Mouse (Mus musculus): ENCODE measurements around the gene Alkbh6. TPM values are rescaled to one million over a fixed set of nuclear protein-coding genes. Genes with fewer than 3 reads are reported as not detected.

The Alkbh6 gene
- polyA plus RNA-seq, 1 experiment from 2014 or later = 86.0 TPM

- Histone ChIP-seq H3K27ac (ENCODE audit: low read depth, low read length) (peak within 1 kb of the TSS; percentile 40; the same call in 1 of the 2 replicates), H3K4me3 (ENCODE audit: low read depth, low read length) (peak within 1 kb of the TSS; percentile 93), H3K36me3 (ENCODE audit: control insufficient read depth, insufficient read depth, low read length) (peaks cover 2% of the 10 kb centered on the region; the same call in 1 of the 2 replicates), H3K9me3 (ENCODE audit: control insufficient read depth, low read length) (no peaks in the 10 kb centered on the region), H3K4me2 (peak within 1 kb of the TSS; percentile 90), H3K9ac (ENCODE audit: low read length) (peak within 1 kb of the TSS; percentile 96), H3K27me3 (ENCODE audit: control insufficient read depth, insufficient read depth, low read length) (no peaks in the 10 kb centered on the region), H3K4me1 (ENCODE audit: control insufficient read depth, insufficient read depth, low read length) (peaks cover 5% of the 10 kb centered on the region; the same call in 1 of the 2 replicates)
- ATAC-seq (ENCODE audit: low FRiP score) (peak; percentile 89), DNase-seq (ENCODE audit: low spot score, missing footprints) (peak; percentile 98)
- 7% methylated on average over 35 of the region's 35 CpGs for WGBS
These were observed 17.0 kb upstream of the Alkbh6 start, which contains the start of gene Clip3 for GRCm38 (mm10) chr7:30291215-30292131. Gene Clip3, plus strand, starts transcription at chr7:30291728.

DNA sequence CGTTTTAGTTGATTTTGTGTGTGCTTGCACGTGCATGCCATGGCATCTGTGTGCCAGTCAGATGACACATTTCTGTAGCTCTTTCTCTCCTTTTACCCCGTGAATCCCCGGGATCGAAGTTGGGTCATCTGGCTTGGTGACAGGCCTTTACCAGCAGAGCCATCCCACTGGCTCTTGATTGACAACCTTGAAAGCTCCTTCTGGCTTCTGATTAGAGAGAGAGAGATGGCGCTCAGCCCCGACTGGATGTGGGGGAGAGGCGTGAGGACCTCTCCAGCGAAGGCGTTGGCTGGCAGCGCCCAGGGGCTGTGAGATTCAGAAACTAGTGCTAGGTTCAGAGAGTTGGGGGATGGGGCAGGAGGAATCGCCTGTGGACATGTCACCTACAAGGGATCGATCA, 14.7 kb upstream of the Alkbh6 start:
- Histone ChIP-seq H3K4me1 (ENCODE audit: control insufficient read depth, insufficient read depth, low read length) (peaks cover 5% of the 10 kb centered on the region; the same call in 1 of the 2 replicates), H3K9me3 (ENCODE audit: control insufficient read depth, low read length) (no peaks in the 10 kb centered on the region), H3K9ac (ENCODE audit: low read length) (no peak overlapping the region), H3K4me2 (no peak overlapping the region), H3K27ac (ENCODE audit: low read depth, low read length) (no peak overlapping the region), H3K4me3 (ENCODE audit: low read depth, low read length) (no peak overlapping the region), H3K36me3 (ENCODE audit: control insufficient read depth, insufficient read depth, low read length) (peaks cover 12% of the 10 kb centered on the region), H3K27me3 (ENCODE audit: control insufficient read depth, insufficient read depth, low read length) (no peaks in the 10 kb centered on the region)
- ATAC-seq (ENCODE audit: low FRiP score) (no peak), DNase-seq (ENCODE audit: low spot score, missing footprints) (no peak)
- 88% methylated on average over 13 of the region's 13 CpGs for WGBS

DNA sequence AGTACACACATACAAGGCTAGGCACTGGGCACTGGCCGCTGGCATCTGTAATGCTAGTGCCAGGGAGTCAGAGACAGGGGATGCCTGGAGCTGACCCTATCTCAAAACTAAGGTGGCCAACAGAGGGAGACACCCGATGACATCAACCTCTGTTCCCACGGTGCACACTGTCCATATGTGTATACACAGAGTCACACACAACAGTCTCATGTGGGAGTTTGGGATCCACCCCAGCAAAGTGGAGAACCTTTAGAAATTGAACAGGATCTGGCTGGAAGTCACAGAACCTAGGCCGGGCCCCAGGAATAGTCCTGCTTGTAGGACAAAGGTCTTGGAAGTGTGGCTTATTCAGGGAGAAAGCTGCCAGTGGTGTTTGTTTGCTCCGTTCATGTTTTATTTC, 14.2 kb upstream of the Alkbh6 start:
- Histone ChIP-seq H3K4me2 (no peak overlapping the region), H3K9ac (ENCODE audit: low read length) (no peak overlapping the region), H3K4me1 (ENCODE audit: control insufficient read depth, insufficient read depth, low read length) (peaks cover 5% of the 10 kb centered on the region; the same call in 1 of the 2 replicates), H3K36me3 (ENCODE audit: control insufficient read depth, insufficient read depth, low read length) (peaks cover 17% of the 10 kb centered on the region), H3K4me3 (ENCODE audit: low read depth, low read length) (no peak overlapping the region), H3K27me3 (ENCODE audit: control insufficient read depth, insufficient read depth, low read length) (no peaks in the 10 kb centered on the region), H3K9me3 (ENCODE audit: control insufficient read depth, low read length) (no peaks in the 10 kb centered on the region), H3K27ac (ENCODE audit: low read depth, low read length) (no peak overlapping the region)
- peak; percentile 49 for DNase-seq (ENCODE audit: low spot score, missing footprints)
- 91% methylated on average over 5 of the region's 5 CpGs for WGBS
- ATAC-seq (ENCODE audit: low FRiP score) = no peak

- Histone ChIP-seq H3K27ac (ENCODE audit: low read depth, low read length) (no peak overlapping the region), H3K9ac (ENCODE audit: low read length) (no peak overlapping the region), H3K4me3 (ENCODE audit: low read depth, low read length) (no peak overlapping the region), H3K36me3 (ENCODE audit: control insufficient read depth, insufficient read depth, low read length) (peaks cover 21% of the 10 kb centered on the region), H3K4me2 (no peak overlapping the region), H3K27me3 (ENCODE audit: control insufficient read depth, insufficient read depth, low read length) (no peaks in the 10 kb centered on the region), H3K9me3 (ENCODE audit: control insufficient read depth, low read length) (no peaks in the 10 kb centered on the region), H3K4me1 (ENCODE audit: control insufficient read depth, insufficient read depth, low read length) (peaks cover 5% of the 10 kb centered on the region; the same call in 1 of the 2 replicates)
- WGBS = 78% methylated on average over 10 of the region's 10 CpGs
- ATAC-seq (ENCODE audit: low FRiP score) = no peak
- peak; percentile 37 for DNase-seq (ENCODE audit: low spot score, missing footprints)
These were observed 13.4 kb upstream of the Alkbh6 start for GRCm38 (mm10) chr7:30295103-30295502.

DNA sequence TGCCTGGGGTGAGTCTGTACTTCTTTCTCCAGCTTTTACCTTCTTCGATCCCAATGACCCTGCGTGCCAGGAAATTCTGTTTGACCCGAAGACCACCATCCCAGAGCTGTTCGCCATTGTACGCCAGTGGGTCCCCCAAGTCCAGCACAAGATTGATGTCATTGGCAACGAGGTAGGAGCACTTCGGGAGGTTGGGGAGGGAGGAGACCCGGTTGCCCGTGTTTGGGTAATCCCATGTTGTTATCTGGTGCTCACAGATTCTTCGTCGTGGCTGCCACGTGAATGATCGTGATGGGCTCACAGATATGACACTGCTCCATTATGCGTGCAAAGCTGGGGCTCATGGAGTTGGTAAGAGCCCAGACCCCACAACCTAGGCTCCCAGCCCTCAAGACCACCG, 11.7 kb upstream of the Alkbh6 start:
- Histone ChIP-seq H3K27ac (ENCODE audit: low read depth, low read length) (no peak overlapping the region), H3K4me1 (ENCODE audit: control insufficient read depth, insufficient read depth, low read length) (peaks cover 2% of the 10 kb centered on the region; the same call in 1 of the 2 replicates), H3K36me3 (ENCODE audit: control insufficient read depth, insufficient read depth, low read length) (peaks cover 25% of the 10 kb centered on the region), H3K4me2 (no peak overlapping the region), H3K9ac (ENCODE audit: low read length) (no peak overlapping the region), H3K9me3 (ENCODE audit: control insufficient read depth, low read length) (no peaks in the 10 kb centered on the region), H3K4me3 (ENCODE audit: low read depth, low read length) (no peak overlapping the region), H3K27me3 (ENCODE audit: control insufficient read depth, insufficient read depth, low read length) (no peaks in the 10 kb centered on the region)
- ATAC-seq (ENCODE audit: low FRiP score) (no peak), DNase-seq (ENCODE audit: low spot score, missing footprints) (peak; percentile 17)
- WGBS = 93% methylated on average over 15 of the region's 15 CpGs

DNA sequence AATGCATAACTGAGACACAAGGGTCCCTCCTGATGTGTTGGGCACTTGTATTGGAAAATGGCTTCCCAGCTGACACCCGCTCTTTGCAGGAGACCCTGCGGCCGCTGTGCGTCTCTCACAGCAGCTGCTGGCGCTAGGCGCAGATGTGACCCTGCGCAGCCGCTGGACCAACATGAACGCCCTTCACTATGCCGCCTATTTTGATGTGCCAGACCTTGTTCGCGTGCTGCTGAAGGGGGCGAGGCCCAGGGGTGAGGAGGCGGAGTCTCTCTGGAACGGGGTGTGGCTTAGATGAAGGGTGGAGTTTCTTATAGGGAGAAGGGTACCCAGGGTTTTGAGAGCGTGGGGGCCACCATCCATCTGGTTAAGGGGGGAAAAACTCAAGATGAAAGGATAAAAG, 11.3 kb upstream of the Alkbh6 start:
- Histone ChIP-seq H3K4me2 (no peak overlapping the region), H3K9ac (ENCODE audit: low read length) (no peak overlapping the region), H3K27ac (ENCODE audit: low read depth, low read length) (no peak overlapping the region), H3K9me3 (ENCODE audit: control insufficient read depth, low read length) (no peaks in the 10 kb centered on the region), H3K4me3 (ENCODE audit: low read depth, low read length) (no peak overlapping the region), H3K4me1 (ENCODE audit: control insufficient read depth, insufficient read depth, low read length) (peaks cover 2% of the 10 kb centered on the region; the same call in 1 of the 2 replicates), H3K36me3 (ENCODE audit: control insufficient read depth, insufficient read depth, low read length) (peaks cover 27% of the 10 kb centered on the region), H3K27me3 (ENCODE audit: control insufficient read depth, insufficient read depth, low read length) (no peaks in the 10 kb centered on the region)
- 86% methylated on average over 16 of the region's 16 CpGs for WGBS
- DNase-seq (ENCODE audit: low spot score, missing footprints) (peak; percentile 35), ATAC-seq (ENCODE audit: low FRiP score) (no peak)

DNA sequence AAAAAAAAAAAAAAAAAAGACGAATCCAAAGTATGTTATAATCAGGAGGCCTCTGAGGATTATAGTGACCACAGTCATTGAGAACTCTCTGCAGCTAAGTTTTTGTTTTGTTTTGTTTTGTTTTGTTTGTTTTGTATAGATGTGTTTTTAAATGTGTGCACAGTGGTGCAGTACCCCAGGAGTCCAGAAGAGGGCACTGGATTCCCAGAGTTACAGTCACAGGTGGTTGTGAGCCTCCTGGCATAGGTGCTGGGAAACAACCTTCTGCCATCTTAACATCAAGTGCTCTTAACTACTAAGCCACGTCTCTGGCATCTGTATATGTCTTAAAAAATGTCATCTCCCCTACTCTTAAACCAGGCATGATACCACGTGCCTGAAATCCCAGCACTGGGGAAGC, 7.6 kb upstream of the Alkbh6 start:
- ATAC-seq (ENCODE audit: low FRiP score) = no peak
- H3K36me3 ChIP-seq (ENCODE audit: control insufficient read depth, insufficient read depth, low read length) = peaks cover 43% of the 10 kb centered on the region
- WGBS = 51% methylated on average over 3 of the region's 3 CpGs

GRCm38 (mm10) chr7:30306083-30306779, 2.3 kb upstream of the Alkbh6 start:
- no peak overlapping the region for H3K4me3 ChIP-seq (ENCODE audit: low read depth, low read length)
- H3K4me2 ChIP-seq = no peak overlapping the region
- H3K27me3 ChIP-seq (ENCODE audit: control insufficient read depth, insufficient read depth, low read length) = no peaks in the 10 kb centered on the region
- no peak overlapping the region for H3K27ac ChIP-seq (ENCODE audit: low read depth, low read length)
- ATAC-seq (ENCODE audit: low FRiP score) (no peak), DNase-seq (ENCODE audit: low spot score, missing footprints) (no peak)
- no peak overlapping the region for H3K9ac ChIP-seq (ENCODE audit: low read length)
- WGBS = 93% methylated on average over 16 of the region's 16 CpGs
- H3K4me1 ChIP-seq (ENCODE audit: control insufficient read depth, insufficient read depth, low read length) = peaks cover 13% of the 10 kb centered on the region
- peaks cover 19% of the 10 kb centered on the region for H3K36me3 ChIP-seq (ENCODE audit: control insufficient read depth, insufficient read depth, low read length)
- H3K9me3 ChIP-seq (ENCODE audit: control insufficient read depth, low read length) = no peaks in the 10 kb centered on the region

More for the DNA sequence above, 7.6 kb upstream of the Alkbh6 start:
- Histone ChIP-seq H3K4me3 (ENCODE audit: low read depth, low read length) (no peak overlapping the region), H3K27ac (ENCODE audit: low read depth, low read length) (no peak overlapping the region), H3K9me3 (ENCODE audit: control insufficient read depth, low read length) (no peaks in the 10 kb centered on the region), H3K4me1 (ENCODE audit: control insufficient read depth, insufficient read depth, low read length) (no peaks in the 10 kb centered on the region), H3K9ac (ENCODE audit: low read length) (no peak overlapping the region), H3K27me3 (ENCODE audit: control insufficient read depth, insufficient read depth, low read length) (no peaks in the 10 kb centered on the region), H3K4me2 (no peak overlapping the region)
- no peak for DNase-seq (ENCODE audit: low spot score, missing footprints)
